10 mouse cellular contexts compared by ENCODE assay signal in genomic region chr13:110968507-110968905, GRCm38 (mm10).
DNase-seq lines count a peak whose midpoint lies in the region; ATAC-seq lines count a peak whose summit lies in the region.
"Had no signal": no experiment of that assay in that cellular context is flagged by ENCODE, and none has a peak within 500 bp of the region (broad histone marks: within the 10 kb centered on the region; RNA-seq: fewer than 3 reads in every experiment).

No protein-coding gene starts in this region.

- peaks cover 10% of the 10 kb centered on the region for H3K4me1 ChIP-seq in embryonic facial prominence, embryonic 10.5 days
- peaks cover 11% of the 10 kb centered on the region for H3K4me1 ChIP-seq in midbrain, embryonic 13.5 days (replicated peaks)

- no peaks in the 10 kb centered on the region for H3K27me3 ChIP-seq in embryonic facial prominence, embryonic 10.5 days (replicated peaks; ENCODE audit: low read depth, poor library complexity, severe bottlenecking)
- no peaks in the 10 kb centered on the region for H3K27me3 ChIP-seq in midbrain, embryonic 13.5 days
- H3K27me3 ChIP-seq: limb, embryonic 15.5 days; stomach, embryonic 15.5 days had no signal

- peak; percentile 77 for ATAC-seq in frontal cortex, adult (ENCODE audit: low TSS enrichment)
- ATAC-seq in midbrain, embryonic 13.5 days = peak; percentile 51

- intact Hi-C loops in heart, postnatal 10 days (cut with DNase I) = loop anchor here (1.0 to 5.0 kb wide), 7 partner anchors 76 to 574 kb away; no protein-coding TSS in a partner anchor

- H3K9me3 ChIP-seq in embryonic facial prominence, embryonic 10.5 days = no peaks in the 10 kb centered on the region
- no peaks in the 10 kb centered on the region for H3K9me3 ChIP-seq in midbrain, embryonic 13.5 days
- H3K9me3 ChIP-seq: limb, embryonic 15.5 days; stomach, embryonic 15.5 days had no signal

- 52% methylated on average over 7 of the region's 7 CpGs for WGBS in embryonic facial prominence, embryonic 10.5 days
- WGBS in midbrain, embryonic 13.5 days = 36% methylated on average over 7 of the region's 7 CpGs

- H3K4me2 ChIP-seq in midbrain, embryonic 13.5 days (replicated peaks) = no peak overlapping the region
- H3K4me2 ChIP-seq: limb, embryonic 15.5 days; stomach, embryonic 15.5 days had no signal

- no peak for DNase-seq in frontal cortex, postnatal 14 days (ENCODE audit: low spot score in 2 of 2)
- peak; percentile 21 for DNase-seq in ES-CJ7 (ENCODE audit: low read depth, low spot score)
- peak; percentile 21 for DNase-seq in embryonic facial prominence, embryonic 10.5 days (ENCODE audit: low spot score)
- peak; percentile 53 to 60 for DNase-seq in heart, postnatal 10 days
- no peak for DNase-seq in layer of hippocampus, postnatal 14 days (ENCODE audit: low spot score in 2 of 2)
- no peak for DNase-seq in layer of hippocampus, adult 8-10 months (ENCODE audit: low spot score in 2 of 2)

- no peak overlapping the region for H3K4me3 ChIP-seq in embryonic facial prominence, embryonic 10.5 days
- H3K4me3 ChIP-seq in midbrain, embryonic 13.5 days (replicated peaks) = no peak overlapping the region
- H3K4me3 ChIP-seq: limb, embryonic 15.5 days; stomach, embryonic 15.5 days had no signal

- H3K36me3 ChIP-seq in embryonic facial prominence, embryonic 10.5 days (replicated peaks) = no peaks in the 10 kb centered on the region
- no peaks in the 10 kb centered on the region for H3K36me3 ChIP-seq in midbrain, embryonic 13.5 days
- H3K36me3 ChIP-seq: limb, embryonic 15.5 days; stomach, embryonic 15.5 days had no signal

- no peak overlapping the region for H3K27ac ChIP-seq in embryonic facial prominence, embryonic 10.5 days (replicated peaks)
- H3K27ac ChIP-seq in midbrain, embryonic 13.5 days = no peak overlapping the region
- H3K27ac ChIP-seq: limb, embryonic 15.5 days had no signal

- H3K9ac ChIP-seq in midbrain, embryonic 13.5 days (replicated peaks) = no peak overlapping the region
- H3K9ac ChIP-seq: limb, embryonic 15.5 days; stomach, embryonic 15.5 days had no signal

Comparison
In these comparisons a context has a peak if more than half of its experiments do, and no peak if none do; other contexts are left out.
1. DNase-seq: peak in ES-CJ7 (single experiment), embryonic facial prominence, embryonic 10.5 days (single experiment) and heart, postnatal 10 days (2 of 2); none in frontal cortex, postnatal 14 days (0 of 2), layer of hippocampus, postnatal 14 days (0 of 2) and layer of hippocampus, adult 8-10 months (0 of 2).